Mouse (Mus musculus) midbrain, embryonic 12.5 days (tissue): ENCODE measurements around the gene Pcare. TPM values are rescaled to one million over a fixed set of nuclear protein-coding genes. Genes with fewer than 3 reads are reported as not detected.

ENCODE experiments used
- ATAC-seq: fragments of 200-750 bp; cut with Nextera tagmentation; 2 replicates; pipeline ENCODE4 v1.8.0; 2017; ENCODE audit warnings: low read depth, moderate TSS enrichment, moderate library complexity; ENCODE audit not compliant: low FRiP score
- H3K27ac ChIP-seq: fragments of 300-500 bp; sonication (generic); replicated peaks from 2 replicates; pipeline ENCODE4 v1.5.1; 2016; ENCODE audit warnings: mild to moderate bottlenecking
- H3K27me3 ChIP-seq: fragments of 300-500 bp; sonication (generic); 2 replicates; pipeline ENCODE4 v1.6.1; 2016; ENCODE audit warnings: mild to moderate bottlenecking
- H3K36me3 ChIP-seq: fragments of 300-500 bp; sonication (generic); 2 replicates; pipeline ENCODE4 v1.6.1; 2016
- H3K4me1 ChIP-seq: fragments of 300-500 bp; sonication (generic); 2 replicates; pipeline ENCODE4 v1.6.1; 2016
- H3K4me2 ChIP-seq: fragments of 300-500 bp; sonication (generic); replicated peaks from 2 replicates; pipeline ENCODE4 v1.6.1; 2016; ENCODE audit warnings: mild to moderate bottlenecking, moderate library complexity
- H3K4me3 ChIP-seq: fragments of 300-500 bp; sonication (generic); 2 replicates; pipeline ENCODE4 v1.5.1; 2016; ENCODE audit warnings: mild to moderate bottlenecking
- H3K9ac ChIP-seq: fragments of 300-500 bp; sonication (generic); replicated peaks from 2 replicates; pipeline ENCODE4 v1.6.1; 2016; ENCODE audit warnings: mild to moderate bottlenecking, moderate library complexity
- H3K9me3 ChIP-seq: fragments of 300-500 bp; sonication (generic); 2 replicates; pipeline ENCODE4 v1.6.1; 2016; ENCODE audit warnings: mild to moderate bottlenecking
- WGBS: fragments of 180-500 bp; shearing (Covaris S2); methylation state at CpG from one replicate; pipeline ENCODE4 v1.1.7; 2016; 5-methylcytosine and 5-hydroxymethylcytosine counted together
- polyA plus RNA-seq: library from polyadenylated mRNA; unstranded; fragments of >200 nt; fragmentation: Nextera tagmentation; extraction: Ambion mirVana; gene quantifications from 2 replicates; pipeline ENCODE4 v1.2.1, GENCODE M21; 2016

Pcare gene
- polyA plus RNA-seq, 1 experiment from 2014 or later: not detected

DNA sequence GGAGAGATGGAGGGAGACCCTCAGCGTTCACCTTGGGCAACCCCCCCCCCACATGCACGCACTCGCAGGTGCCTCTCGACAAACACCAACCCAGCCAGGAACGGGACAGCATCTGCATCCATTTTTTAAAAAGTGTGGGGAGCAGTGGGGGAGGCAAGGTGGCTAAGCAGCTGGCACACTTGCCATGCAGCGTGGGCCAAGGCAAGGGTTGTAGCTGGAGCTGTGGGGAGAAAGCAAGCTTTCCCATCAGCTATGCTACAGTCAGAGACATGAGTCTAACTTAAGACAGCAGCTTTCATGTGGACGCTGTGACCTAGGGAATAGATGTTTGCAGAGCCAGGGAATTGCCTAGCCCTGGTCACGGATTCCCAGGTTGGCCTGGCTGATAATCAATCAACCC lies 57.5 kb downstream of the Pcare start:
- Histone ChIP-seq H3K27ac (no peak overlapping the region), H3K4me1 (peaks cover 9% of the 10 kb centered on the region), H3K27me3 (no peaks in the 10 kb centered on the region), H3K36me3 (no peaks in the 10 kb centered on the region), H3K9ac (no peak overlapping the region), H3K4me2 (no peak overlapping the region), H3K9me3 (no peaks in the 10 kb centered on the region), H3K4me3 (no peak overlapping the region)
- WGBS: 93% methylated on average over 8 of the region's 8 CpGs
- no peak for ATAC-seq

DNA sequence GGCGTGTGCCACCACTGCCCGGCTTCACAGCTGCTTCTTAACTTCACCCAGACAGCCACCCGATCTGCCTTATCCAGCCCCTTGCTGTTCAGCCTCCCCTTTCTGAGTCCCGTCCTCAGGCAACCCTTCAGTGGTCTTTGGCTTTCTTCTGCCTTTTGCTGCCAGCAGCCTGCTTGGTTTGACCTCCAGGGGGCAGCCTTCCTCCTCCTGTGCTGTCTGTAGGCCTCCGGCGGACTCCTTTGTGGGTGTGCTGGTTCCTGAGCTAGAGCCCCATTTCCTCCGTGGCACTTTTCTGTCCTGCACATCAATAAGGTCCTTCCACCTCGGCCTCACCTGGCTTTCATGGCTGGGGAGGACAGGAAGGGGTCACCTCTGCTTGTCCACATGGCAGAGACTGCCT lies 58.9 kb downstream of the Pcare start:
- no peak overlapping the region for H3K4me3 ChIP-seq
- no peaks in the 10 kb centered on the region for H3K9me3 ChIP-seq
- no peak overlapping the region for H3K4me2 ChIP-seq
- no peak overlapping the region for H3K9ac ChIP-seq
- ATAC-seq: no peak
- H3K36me3 ChIP-seq: no peaks in the 10 kb centered on the region
- H3K4me1 ChIP-seq: peaks cover 9% of the 10 kb centered on the region
- WGBS: 48% methylated on average over 8 of the region's 8 CpGs
- H3K27me3 ChIP-seq: no peaks in the 10 kb centered on the region
- no peak overlapping the region for H3K27ac ChIP-seq

Other genes with a start within 250 kb of the Pcare start
- 44.7 and 46.0 TPM in 2 replicates for gene Ndc80, start 226.0 kb downstream of the Pcare start, polyA plus RNA-seq
- 1.1 and 2.0 TPM in 2 replicates for gene Spdya, start 200.8 kb downstream of the Pcare start, polyA plus RNA-seq
- gene Wdr43, start 137.0 kb downstream of the Pcare start, polyA plus RNA-seq: 71.6 and 71.7 TPM in 2 replicates
- gene Togaram2, start 79.6 kb downstream of the Pcare start, polyA plus RNA-seq: 0.14 TPM in 1 of 2 replicates, not detected in the other
- 6.6 and 8.6 TPM in 2 replicates for gene Clip4, start 15.6 kb upstream of the Pcare start, polyA plus RNA-seq